8 mouse cellular contexts compared by ENCODE assay signal in the genomic region with DNA sequence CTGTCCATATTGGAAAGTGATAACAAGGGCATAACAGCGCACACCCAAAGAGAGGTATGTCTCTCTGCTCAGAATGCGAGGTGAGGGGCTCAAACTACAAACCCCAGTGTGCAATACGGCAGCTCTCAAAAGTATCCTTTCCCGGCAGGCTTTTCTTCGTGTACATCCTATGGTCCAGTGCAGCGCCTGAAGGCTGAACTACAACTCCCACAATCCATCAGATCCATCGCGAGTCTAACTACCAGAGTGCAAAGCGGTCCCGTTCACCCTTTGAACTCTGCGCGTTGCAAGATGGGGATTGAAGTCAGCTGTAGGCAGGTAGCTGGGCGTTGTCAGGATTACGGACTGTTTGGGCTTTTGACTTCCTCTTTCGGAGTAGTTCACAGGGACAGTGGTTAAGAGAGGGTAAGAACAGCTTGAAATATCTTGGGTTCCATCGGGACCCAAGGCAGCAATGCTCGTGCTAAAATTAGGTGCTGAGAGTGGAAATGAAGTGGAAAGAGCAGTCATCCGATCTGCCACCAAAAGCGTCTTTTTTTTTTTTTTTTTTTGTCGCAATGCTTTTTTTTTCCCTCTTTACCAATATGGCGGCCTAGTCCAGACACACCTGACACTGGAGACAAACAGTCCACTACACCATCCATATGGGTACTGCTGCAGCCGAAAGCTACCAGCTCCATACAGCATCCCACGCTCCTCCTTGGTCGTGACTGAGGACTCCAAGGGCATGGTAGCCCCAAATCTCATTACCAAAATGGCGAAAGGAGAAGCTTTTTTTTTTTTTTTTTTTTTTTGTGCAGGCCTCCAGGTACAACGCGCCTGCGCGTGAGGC. TPM values are rescaled to one million over a fixed set of nuclear protein-coding genes. Genes with fewer than 3 reads are reported as not detected.
DNase-seq lines count a peak whose midpoint lies in the region; ATAC-seq and TF ChIP-seq lines count a peak whose summit lies in the region.

No protein-coding gene starts in this region.

- WGBS in forebrain, embryonic 12.5 days: under 1% methylated on average over 29 of the region's 29 CpGs
- 0% methylated on average over 29 of the region's 29 CpGs for WGBS in heart, postnatal 0 days
- WGBS in liver, embryonic 16.5 days (ENCODE audit: insufficient replicate concordance): under 1% methylated on average over 29 of the region's 29 CpGs
- under 1% methylated on average over 29 of the region's 29 CpGs for WGBS in neural tube, embryonic 13.5 days

- peak; percentile 89 for ATAC-seq in forebrain, embryonic 12.5 days (ENCODE audit: low FRiP score)
- peak; percentile 84 for ATAC-seq in heart, postnatal 0 days (ENCODE audit: insufficient read depth, low read depth)
- peak; percentile 82 for ATAC-seq in liver, embryonic 16.5 days (ENCODE audit: low read depth)
- ATAC-seq in neural tube, embryonic 13.5 days (ENCODE audit: low read depth): peak; percentile 93

- TF ChIP-seq EP300 in ES-Bruce4 (IDR thresholded peaks at IDR 0.05; ENCODE audit: insufficient read depth, low read depth, low read length): no peak
- TF ChIP-seq EP300 in heart, postnatal 0 days (IDR thresholded peaks at IDR 0.05; ENCODE audit: low read depth): peak; percentile 87

- TF ChIP-seq POLR2A in ES-Bruce4 (IDR thresholded peaks at IDR 0.05; ENCODE audit: insufficient read depth, low read length): peak; percentile 16
- peak; percentile 81 for TF ChIP-seq POLR2A in testis, adult 2 months (IDR thresholded peaks at IDR 0.05; ENCODE audit: control insufficient read depth, low read depth, low read length)

- TF ChIP-seq CTCF in ES-Bruce4 (IDR thresholded peaks at IDR 0.05; ENCODE audit: low read depth, low read length): no peak
- no peak for TF ChIP-seq CTCF in heart, postnatal 0 days (IDR thresholded peaks at IDR 0.05; ENCODE audit: low read depth)
- TF ChIP-seq CTCF in testis, adult 2 months (IDR thresholded peaks at IDR 0.05; ENCODE audit: control insufficient read depth, insufficient read depth, insufficient replicate concordance, low read depth, low read length): no peak

- peak overlapping the region; percentile 86 for H3K27ac ChIP-seq in ES-Bruce4 (ENCODE audit: insufficient read depth, low read length)
- peak overlapping the region; percentile 96 for H3K27ac ChIP-seq in forebrain, embryonic 12.5 days
- H3K27ac ChIP-seq in heart, postnatal 0 days (ENCODE audit: low read depth): peak overlapping the region; percentile 98
- H3K27ac ChIP-seq in liver, embryonic 16.5 days (ENCODE audit: low read length): peak overlapping the region; percentile 97
- peak overlapping the region; percentile 96 for H3K27ac ChIP-seq in neural tube, embryonic 13.5 days (replicated peaks)
- peak overlapping the region; percentile 99 for H3K27ac ChIP-seq in testis, adult 2 months (ENCODE audit: control insufficient read depth, insufficient read depth, low read depth, low read length)

- H3K4me2 ChIP-seq in forebrain, embryonic 12.5 days: peak overlapping the region; percentile 85
- H3K4me2 ChIP-seq in heart, postnatal 0 days (ENCODE audit: low read depth, low read length): peak overlapping the region; percentile 66
- H3K4me2 ChIP-seq in liver, embryonic 16.5 days (ENCODE audit: low read depth, low read length): peak overlapping the region; percentile 90
- peak overlapping the region; percentile 95 for H3K4me2 ChIP-seq in neural tube, embryonic 13.5 days

- H3K9me3 ChIP-seq in ES-Bruce4 (replicated peaks; ENCODE audit: control insufficient read depth, insufficient read depth, low read length, poor library complexity, severe bottlenecking): no peaks in the 10 kb centered on the region
- H3K9me3 ChIP-seq in forebrain, embryonic 12.5 days: no peaks in the 10 kb centered on the region
- H3K9me3 ChIP-seq in heart, postnatal 0 days (replicated peaks; ENCODE audit: control insufficient read depth, low read length): no peaks in the 10 kb centered on the region
- no peaks in the 10 kb centered on the region for H3K9me3 ChIP-seq in liver, embryonic 16.5 days (replicated peaks; ENCODE audit: control insufficient read depth, low read length)
- no peaks in the 10 kb centered on the region for H3K9me3 ChIP-seq in neural tube, embryonic 13.5 days

- no peaks in the 10 kb centered on the region for H3K4me1 ChIP-seq in ES-Bruce4 (ENCODE audit: control insufficient read depth, insufficient read depth, low read length)
- peaks cover 30% of the 10 kb centered on the region for H3K4me1 ChIP-seq in forebrain, embryonic 12.5 days
- H3K4me1 ChIP-seq in heart, postnatal 0 days (ENCODE audit: control insufficient read depth, insufficient read depth): peaks cover 4% of the 10 kb centered on the region; the same call in 1 of the 2 replicates
- peaks cover 21% of the 10 kb centered on the region for H3K4me1 ChIP-seq in liver, embryonic 16.5 days (ENCODE audit: control insufficient read depth, low read depth, low read length)
- peaks cover 33% of the 10 kb centered on the region for H3K4me1 ChIP-seq in neural tube, embryonic 13.5 days (replicated peaks)
- peaks cover 9% of the 10 kb centered on the region for H3K4me1 ChIP-seq in testis, adult 2 months (ENCODE audit: control insufficient read depth, insufficient read depth, low read length)

- H3K4me3 ChIP-seq in ES-Bruce4 (ENCODE audit: low read depth, low read length): peak overlapping the region; percentile 92
- H3K4me3 ChIP-seq in forebrain, embryonic 12.5 days (replicated peaks): peak overlapping the region; percentile 100
- H3K4me3 ChIP-seq in heart, postnatal 0 days (ENCODE audit: low read depth, low read length): peak overlapping the region; percentile 94
- H3K4me3 ChIP-seq in liver, embryonic 16.5 days (ENCODE audit: low read depth, low read length): peak overlapping the region; percentile 99
- peak overlapping the region; percentile 99 for H3K4me3 ChIP-seq in neural tube, embryonic 13.5 days
- peak overlapping the region; percentile 89 for H3K4me3 ChIP-seq in testis, adult 2 months (ENCODE audit: control insufficient read depth, low read depth, low read length)

- peak; percentile 98 for DNase-seq in c-Kit-positive CD71-positive TER-119-positive erythroid progenitor cells, embryonic 14.5 days (ENCODE audit: low spot score)
- peak; percentile 100 for DNase-seq in heart, postnatal 0 days (ENCODE audit: low spot score)
- peak; percentile 92 to 96 for DNase-seq in kidney, postnatal 4 days

- no peaks in the 10 kb centered on the region for H3K27me3 ChIP-seq in ES-Bruce4 (ENCODE audit: control insufficient read depth, insufficient read depth, low read length, poor library complexity, severe bottlenecking)
- H3K27me3 ChIP-seq in forebrain, embryonic 12.5 days: peaks cover 10% of the 10 kb centered on the region
- H3K27me3 ChIP-seq in heart, postnatal 0 days (ENCODE audit: control insufficient read depth, insufficient read depth, low read length): 0 out of 2 replicates have a peak, but pooled peaks cover under 1% of the 10 kb centered on the region
- H3K27me3 ChIP-seq in liver, embryonic 16.5 days (ENCODE audit: control insufficient read depth, insufficient read depth, low read depth, low read length): peaks cover 12% of the 10 kb centered on the region
- H3K27me3 ChIP-seq in neural tube, embryonic 13.5 days: peaks cover 18% of the 10 kb centered on the region
- no peaks in the 10 kb centered on the region for H3K27me3 ChIP-seq in testis, adult 2 months (ENCODE audit: control insufficient read depth, insufficient read depth, low read length)

- H3K9ac ChIP-seq in ES-Bruce4 (ENCODE audit: low read depth, poor library complexity, severe bottlenecking): peak overlapping the region; percentile 68
- no peak overlapping the region; the same call in 1 of the 2 replicates for H3K9ac ChIP-seq in forebrain, embryonic 12.5 days
- peak overlapping the region; percentile 37 for H3K9ac ChIP-seq in heart, postnatal 0 days (replicated peaks; ENCODE audit: low read depth, low read length)
- H3K9ac ChIP-seq in liver, embryonic 16.5 days (ENCODE audit: low read depth, low read length): peak overlapping the region; percentile 70
- peak overlapping the region; percentile 63 for H3K9ac ChIP-seq in neural tube, embryonic 13.5 days

- H3K36me3 ChIP-seq in ES-Bruce4 (ENCODE audit: control insufficient read depth, insufficient read depth, low read length, poor library complexity, severe bottlenecking): 0 out of 2 replicates have a peak, but pooled peaks cover 2% of the 10 kb centered on the region
- H3K36me3 ChIP-seq in forebrain, embryonic 12.5 days (replicated peaks): peaks cover 19% of the 10 kb centered on the region
- H3K36me3 ChIP-seq in heart, postnatal 0 days (replicated peaks; ENCODE audit: control insufficient read depth, insufficient read depth, low read length): 0 out of 2 replicates have a peak, but pooled peaks cover 5% of the 10 kb centered on the region
- peaks cover 4% of the 10 kb centered on the region; the same call in 1 of the 2 replicates for H3K36me3 ChIP-seq in liver, embryonic 16.5 days (ENCODE audit: control insufficient read depth, insufficient read depth)
- H3K36me3 ChIP-seq in neural tube, embryonic 13.5 days: peaks cover 25% of the 10 kb centered on the region
- no peaks in the 10 kb centered on the region for H3K36me3 ChIP-seq in testis, adult 2 months (ENCODE audit: control insufficient read depth, insufficient read depth, low read length)

RNA-seq across cellular contexts. Expression of a gene that starts 0.7 kb away (rescaled TPM):
- polyA plus RNA-seq in ES-Bruce4 (2011; ENCODE audit: insufficient read depth, insufficient read length, low read depth, missing spikeins): 50.8 and 58.2 TPM in 2 replicates
- polyA plus RNA-seq in forebrain, embryonic 12.5 days (2016; fragmentation: Nextera tagmentation; extraction: Ambion mirVana): 29.1 and 29.6 TPM in 2 replicates
- 19.2 and 25.1 TPM in 2 replicates for total RNA-seq in heart, postnatal 0 days (2014; rRNA removed; ENCODE audit: low replicate concordance)
- 5.6 and 7.3 TPM in 2 replicates for polyA plus RNA-seq in heart, postnatal 0 days (2015; fragmentation: Nextera tagmentation; extraction: Ambion mirVana)
- polyA plus RNA-seq in liver, embryonic 16.5 days (2015; fragmentation: Nextera tagmentation; extraction: Ambion mirVana): 5.3 and 5.7 TPM in 2 replicates
- polyA plus RNA-seq in neural tube, embryonic 13.5 days (2015; fragmentation: Nextera tagmentation; extraction: Ambion mirVana): 15.6 and 19.8 TPM in 2 replicates
- 24.6 and 26.7 TPM in 2 replicates for polyA plus RNA-seq in testis, adult 2 months (2012; rRNA removed)

RNA-seq across cellular contexts. Expression of a gene that starts 50.3 kb away (rescaled TPM):
- 8.7 and 10.7 TPM in 2 replicates for polyA plus RNA-seq in ES-Bruce4 (2011; ENCODE audit: insufficient read depth, insufficient read length, low read depth, missing spikeins)
- 20.6 and 21.2 TPM in 2 replicates for polyA plus RNA-seq in forebrain, embryonic 12.5 days (2016; fragmentation: Nextera tagmentation; extraction: Ambion mirVana)
- 7.3 and 9.4 TPM in 2 replicates for total RNA-seq in heart, postnatal 0 days (2014; rRNA removed; ENCODE audit: low replicate concordance)
- 7.7 and 8.6 TPM in 2 replicates for polyA plus RNA-seq in heart, postnatal 0 days (2015; fragmentation: Nextera tagmentation; extraction: Ambion mirVana)
- 10.8 and 11.3 TPM in 2 replicates for polyA plus RNA-seq in liver, embryonic 16.5 days (2015; fragmentation: Nextera tagmentation; extraction: Ambion mirVana)
- polyA plus RNA-seq in neural tube, embryonic 13.5 days (2015; fragmentation: Nextera tagmentation; extraction: Ambion mirVana): 32.7 and 40.0 TPM in 2 replicates
- 4.9 and 5.1 TPM in 2 replicates for polyA plus RNA-seq in testis, adult 2 months (2012; rRNA removed)

RNA-seq across cellular contexts. Expression of a gene that starts 51.2 kb away (rescaled TPM):
- 0.33 and 0.57 TPM in 2 replicates for polyA plus RNA-seq in ES-Bruce4 (2011; ENCODE audit: insufficient read depth, insufficient read length, low read depth, missing spikeins)
- 54.0 and 62.2 TPM in 2 replicates for polyA plus RNA-seq in forebrain, embryonic 12.5 days (2016; fragmentation: Nextera tagmentation; extraction: Ambion mirVana)
- 0.77 TPM in 1 of 2 replicates, not detected in the other for total RNA-seq in heart, postnatal 0 days (2014; rRNA removed; ENCODE audit: low replicate concordance)
- 0.08 TPM in 1 of 2 replicates, not detected in the other for polyA plus RNA-seq in heart, postnatal 0 days (2015; fragmentation: Nextera tagmentation; extraction: Ambion mirVana)
- 0.17 TPM in 1 of 2 replicates, not detected in the other for polyA plus RNA-seq in liver, embryonic 16.5 days (2015; fragmentation: Nextera tagmentation; extraction: Ambion mirVana)
- 95.2 and 104 TPM in 2 replicates for polyA plus RNA-seq in neural tube, embryonic 13.5 days (2015; fragmentation: Nextera tagmentation; extraction: Ambion mirVana)
- 7.0 and 8.3 TPM in 2 replicates for polyA plus RNA-seq in testis, adult 2 months (2012; rRNA removed)

RNA-seq across cellular contexts. Expression of a gene that starts 55.9 kb away (rescaled TPM):
- 76.6 and 85.5 TPM in 2 replicates for polyA plus RNA-seq in ES-Bruce4 (2011; ENCODE audit: insufficient read depth, insufficient read length, low read depth, missing spikeins)
- 68.5 and 69.2 TPM in 2 replicates for polyA plus RNA-seq in forebrain, embryonic 12.5 days (2016; fragmentation: Nextera tagmentation; extraction: Ambion mirVana)
- 77.9 and 111 TPM in 2 replicates for total RNA-seq in heart, postnatal 0 days (2014; rRNA removed; ENCODE audit: low replicate concordance)
- 91.3 and 95.0 TPM in 2 replicates for polyA plus RNA-seq in heart, postnatal 0 days (2015; fragmentation: Nextera tagmentation; extraction: Ambion mirVana)
- 24.5 and 25.1 TPM in 2 replicates for polyA plus RNA-seq in liver, embryonic 16.5 days (2015; fragmentation: Nextera tagmentation; extraction: Ambion mirVana)
- polyA plus RNA-seq in neural tube, embryonic 13.5 days (2015; fragmentation: Nextera tagmentation; extraction: Ambion mirVana): 98.0 and 104 TPM in 2 replicates
- 35.3 and 36.6 TPM in 2 replicates for polyA plus RNA-seq in testis, adult 2 months (2012; rRNA removed)

Comparison
In these comparisons a context has a peak if more than half of its experiments do, and no peak if none do; other contexts are left out.
1. Peak in every context shown above with its lines: DNase-seq, ATAC-seq, H3K4me3 ChIP-seq and H3K27ac ChIP-seq.